Mouse (Mus musculus): ENCODE results near the gene Ppp1r27. TPM values are rescaled to one million over a fixed set of nuclear protein-coding genes. Genes with fewer than 3 reads are reported as not detected.

Gene Ppp1r27
- polyA plus RNA-seq, 1 experiment, result 3.3 TPM

GRCm38 (mm10) chr11:120549168-120549945 lies 1.6 kb downstream of the Ppp1r27 start, which contains the start of gene Mcrip1:
Gene Mcrip1 (minus strand): TSS chr11:120549727.
- TF ChIP-seq CTCF (IDR thresholded peaks at IDR 0.05; ENCODE audit: insufficient read depth, low read length), result no peak
- peak; percentile 72; the same call in 1 of the 2 replicates for TF ChIP-seq POLR2A (IDR thresholded peaks at IDR 0.05; ENCODE audit: borderline replicate concordance, extremely low read depth, low read depth, low read length)
- Histone ChIP-seq H3K4me3 (replicated peaks; ENCODE audit: extremely low read depth, low read depth, low read length) (peak within 1 kb of the TSS; percentile 90), H3K4me1 (ENCODE audit: control insufficient read depth, insufficient read depth, low read length) (peaks cover 17% of the 10 kb centered on the region)
- under 1% methylated on average over 75 of the region's 87 CpGs for WGBS
- peak; percentile 92 for DNase-seq

DNA sequence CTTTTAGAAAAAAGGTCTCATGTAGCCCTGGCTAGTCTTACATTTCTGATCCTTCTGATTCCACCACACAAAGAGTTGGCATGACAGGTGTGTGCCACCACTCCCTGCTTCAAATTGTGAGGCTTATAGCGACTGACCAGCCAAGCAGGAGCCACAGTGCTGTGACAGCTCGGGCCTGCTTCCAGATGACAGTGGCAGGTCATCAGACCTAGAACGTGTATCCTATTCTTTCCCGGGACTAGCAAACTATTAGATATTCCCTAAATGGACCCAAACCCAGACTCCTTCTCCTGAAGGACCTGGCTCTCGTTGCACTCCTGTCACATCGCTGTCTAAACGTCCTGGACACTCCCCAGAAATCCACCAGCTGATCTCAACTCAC lies 2.2 kb downstream of the Ppp1r27 start:
- DNase-seq, result no peak
- WGBS, result 4% methylated on average over 7 of the region's 7 CpGs
- peaks cover 17% of the 10 kb centered on the region for H3K4me1 ChIP-seq (ENCODE audit: control insufficient read depth, insufficient read depth, low read length)
- TF ChIP-seq POLR2A (IDR thresholded peaks at IDR 0.05; ENCODE audit: borderline replicate concordance, extremely low read depth, low read depth, low read length) (no peak), CTCF (IDR thresholded peaks at IDR 0.05; ENCODE audit: insufficient read depth, low read length) (no peak)
- H3K4me3 ChIP-seq (replicated peaks; ENCODE audit: extremely low read depth, low read depth, low read length), result peak overlapping the region; percentile 90

GRCm38 (mm10) chr11:120548214-120548613 lies 2.7 kb downstream of the Ppp1r27 start:
- no peak overlapping the region for H3K4me3 ChIP-seq (replicated peaks; ENCODE audit: extremely low read depth, low read depth, low read length)
- peaks cover 17% of the 10 kb centered on the region for H3K4me1 ChIP-seq (ENCODE audit: control insufficient read depth, insufficient read depth, low read length)
- 66% methylated on average over 3 of the region's 3 CpGs for WGBS
- no peak for DNase-seq
- TF ChIP-seq POLR2A (IDR thresholded peaks at IDR 0.05; ENCODE audit: borderline replicate concordance, extremely low read depth, low read depth, low read length) (no peak), CTCF (IDR thresholded peaks at IDR 0.05; ENCODE audit: insufficient read depth, low read length) (no peak)

GRCm38 (mm10) chr11:120547469-120547868 lies 3.5 kb downstream of the Ppp1r27 start:
- WGBS, result 38% methylated on average over 2 of the region's 2 CpGs
- no peak overlapping the region for H3K4me3 ChIP-seq (replicated peaks; ENCODE audit: extremely low read depth, low read depth, low read length)
- TF ChIP-seq CTCF (IDR thresholded peaks at IDR 0.05; ENCODE audit: insufficient read depth, low read length) (no peak), POLR2A (IDR thresholded peaks at IDR 0.05; ENCODE audit: borderline replicate concordance, extremely low read depth, low read depth, low read length) (no peak)
- DNase-seq, result no peak
- H3K4me1 ChIP-seq (ENCODE audit: control insufficient read depth, insufficient read depth, low read length), result peaks cover 17% of the 10 kb centered on the region

DNA sequence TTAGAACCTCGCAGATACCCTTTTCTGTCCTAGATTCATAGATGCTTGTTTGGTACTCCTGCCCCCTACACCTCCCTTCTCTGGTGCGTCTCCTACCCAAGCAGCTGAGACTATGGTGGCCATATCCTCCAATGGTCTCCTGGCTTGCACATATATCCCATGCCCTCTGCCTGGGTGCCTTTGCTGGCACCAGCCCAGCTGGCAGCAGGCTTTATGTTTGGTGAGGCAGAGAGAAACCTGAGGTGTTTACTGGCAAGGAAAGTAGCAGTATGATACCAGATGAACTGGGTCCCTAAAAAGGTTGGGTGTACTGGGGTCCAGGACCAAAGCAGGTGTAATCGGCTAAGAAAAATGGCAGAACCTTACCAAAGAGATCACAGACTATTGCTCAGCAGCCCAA lies 5.0 kb downstream of the Ppp1r27 start:
- WGBS, result 87% methylated on average over 3 of the region's 3 CpGs

GRCm38 (mm10) chr11:120542376-120542775 lies 8.6 kb downstream of the Ppp1r27 start:
- TF ChIP-seq CTCF (IDR thresholded peaks at IDR 0.05; ENCODE audit: insufficient read depth, low read length), result no peak
- TF ChIP-seq POLR2A (IDR thresholded peaks at IDR 0.05; ENCODE audit: borderline replicate concordance, extremely low read depth, low read depth, low read length), result no peak
- peaks cover 17% of the 10 kb centered on the region for H3K4me1 ChIP-seq (ENCODE audit: control insufficient read depth, insufficient read depth, low read length)
- WGBS, result 78% methylated on average over 6 of the region's 6 CpGs
- no peak for DNase-seq
- H3K4me3 ChIP-seq (replicated peaks; ENCODE audit: extremely low read depth, low read depth, low read length), result no peak overlapping the region

More for the DNA sequence above, 5.0 kb downstream of the Ppp1r27 start:
- no peak for DNase-seq
- no peak for TF ChIP-seq CTCF (IDR thresholded peaks at IDR 0.05; ENCODE audit: insufficient read depth, low read length)
- TF ChIP-seq POLR2A (IDR thresholded peaks at IDR 0.05; ENCODE audit: borderline replicate concordance, extremely low read depth, low read depth, low read length), result no peak
- Histone ChIP-seq H3K4me1 (ENCODE audit: control insufficient read depth, insufficient read depth, low read length) (peaks cover 17% of the 10 kb centered on the region), H3K4me3 (replicated peaks; ENCODE audit: extremely low read depth, low read depth, low read length) (no peak overlapping the region)

GRCm38 (mm10) chr11:120541907-120542306 lies 9.0 kb downstream of the Ppp1r27 start:
- DNase-seq, result peak; percentile 39
- Histone ChIP-seq H3K4me3 (replicated peaks; ENCODE audit: extremely low read depth, low read depth, low read length) (no peak overlapping the region), H3K4me1 (ENCODE audit: control insufficient read depth, insufficient read depth, low read length) (peaks cover 14% of the 10 kb centered on the region)
- 32% methylated on average over 4 of the region's 4 CpGs for WGBS
- TF ChIP-seq POLR2A (IDR thresholded peaks at IDR 0.05; ENCODE audit: borderline replicate concordance, extremely low read depth, low read depth, low read length), result no peak
- TF ChIP-seq CTCF (IDR thresholded peaks at IDR 0.05; ENCODE audit: insufficient read depth, low read length), result peak; percentile 61

DNA sequence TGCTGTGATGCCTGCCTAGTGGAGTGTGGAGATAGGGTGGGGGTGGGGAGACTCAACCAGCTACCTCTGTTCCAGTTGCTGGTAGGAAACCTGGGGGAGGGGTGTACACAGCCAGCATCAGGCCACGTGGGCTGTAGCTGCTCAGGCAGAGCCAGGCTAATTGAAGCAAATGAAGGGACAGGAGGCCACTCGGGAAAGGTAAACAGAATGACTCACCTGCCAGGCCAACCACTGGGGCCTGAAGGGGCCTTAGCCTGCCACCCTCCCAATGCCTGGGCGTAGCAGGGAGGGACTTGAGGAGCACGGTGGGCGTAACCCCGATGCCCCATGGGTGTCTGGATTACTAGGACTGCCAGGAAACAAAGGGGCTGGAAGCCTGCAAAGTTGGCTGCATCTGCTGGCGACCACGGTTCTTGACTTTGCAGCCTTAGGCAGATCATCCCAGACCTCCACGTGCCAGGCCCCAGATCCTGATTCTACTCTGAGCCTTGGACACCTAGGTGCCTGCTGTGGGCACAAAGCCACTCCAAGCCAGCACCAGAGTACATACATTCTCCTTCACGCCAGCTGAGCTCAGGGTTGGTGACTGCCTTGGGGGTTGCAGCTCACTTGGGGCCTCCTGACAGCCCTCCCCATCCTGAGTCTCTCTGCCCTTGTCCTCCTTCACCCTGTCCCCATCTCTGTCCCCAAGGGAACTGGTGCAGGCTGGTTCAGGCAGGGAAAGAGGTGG lies 11.5 kb downstream of the Ppp1r27 start:
- peak; percentile 63 for DNase-seq
- no peak for TF ChIP-seq CTCF (IDR thresholded peaks at IDR 0.05; ENCODE audit: insufficient read depth, low read length)
- no peak for TF ChIP-seq POLR2A (IDR thresholded peaks at IDR 0.05; ENCODE audit: borderline replicate concordance, extremely low read depth, low read depth, low read length)
- 20% methylated on average over 10 of the region's 10 CpGs for WGBS
- H3K4me1 ChIP-seq (ENCODE audit: control insufficient read depth, insufficient read depth, low read length), result peaks cover 14% of the 10 kb centered on the region
- no peak overlapping the region for H3K4me3 ChIP-seq (replicated peaks; ENCODE audit: extremely low read depth, low read depth, low read length)

DNA sequence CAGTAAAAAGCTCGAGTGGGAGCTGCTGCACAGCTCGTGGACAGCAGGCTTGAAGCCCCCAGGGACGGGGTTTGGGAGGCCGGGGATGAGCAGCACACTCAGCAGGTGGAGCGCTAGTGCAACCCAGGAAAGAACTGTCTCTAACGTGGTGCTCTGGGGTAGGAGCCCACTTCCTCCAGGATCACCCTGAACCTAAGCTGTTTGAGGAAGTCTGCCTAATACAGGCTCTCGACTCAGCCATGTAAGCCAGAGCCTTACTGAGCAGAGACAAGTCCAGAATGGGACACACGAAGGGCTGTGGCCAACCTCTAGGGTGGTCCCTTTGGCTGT lies 12.0 kb downstream of the Ppp1r27 start:
- Histone ChIP-seq H3K4me3 (replicated peaks; ENCODE audit: extremely low read depth, low read depth, low read length) (no peak overlapping the region), H3K4me1 (ENCODE audit: control insufficient read depth, insufficient read depth, low read length) (peaks cover 14% of the 10 kb centered on the region)
- peak; percentile 40 for DNase-seq
- TF ChIP-seq CTCF (IDR thresholded peaks at IDR 0.05; ENCODE audit: insufficient read depth, low read length), result no peak
- no peak for TF ChIP-seq POLR2A (IDR thresholded peaks at IDR 0.05; ENCODE audit: borderline replicate concordance, extremely low read depth, low read depth, low read length)
- WGBS, result 39% methylated on average over 8 of the region's 8 CpGs

All from lung, adult 2 months (tissue).